Mouse (Mus musculus) MEL (cell line): Measurements from ENCODE around the gene Gm49711.

Experiments
- CHD2 ChIP-seq: IDR thresholded peaks from 2 replicates; pipeline ENCODE4 v1.6.1; 2011; ENCODE audit warnings: low read length, improper control_type of control experiment
- CTCF ChIP-seq, 3 experiments: IDR thresholded peaks in 2 of 3; conservative IDR thresholded peaks in 1 of 3; 2 replicates each; pipeline ENCODE4 v1.5.1; 2011 to 2012; ENCODE audit warnings: low read length in 3 of 3, low read depth in 2 of 3, mild to moderate bottlenecking in 2 of 3, improper control_type of control experiment in 1 of 3, inconsistent platforms in 1 of 3, mixed read lengths in 1 of 3, moderate library complexity in 1 of 3; ENCODE audit not compliant: control insufficient read depth in 1 of 3, insufficient read depth in 1 of 3, poor library complexity in 1 of 3, severe bottlenecking in 1 of 3
- EP300 ChIP-seq, 2 experiments: IDR thresholded peaks; 2 replicates each; pipeline ENCODE4 v1.6.1; 2011; ENCODE audit warnings: improper control_type of control experiment in 2 of 2, low read length in 2 of 2, low read depth in 1 of 2, mild to moderate bottlenecking in 1 of 2
- GATA1 ChIP-seq: IDR thresholded peaks from 2 replicates; pipeline ENCODE4 v1.6.1; 2011; ENCODE audit warnings: low read depth, low read length, improper control_type of control experiment
- POLR2A ChIP-seq, 2 experiments: IDR thresholded peaks; 2 replicates each; pipeline ENCODE4 v1.6.1; 2011 to 2012; ENCODE audit warnings: low read length in 2 of 2, mild to moderate bottlenecking in 2 of 2, control low read depth in 1 of 2, improper control_type of control experiment in 1 of 2, low read depth in 1 of 2, moderate library complexity in 1 of 2; ENCODE audit not compliant: control insufficient read depth in 1 of 2, insufficient read depth in 1 of 2, poor library complexity in 1 of 2
- POLR2AphosphoS5 ChIP-seq: IDR thresholded peaks from 2 replicates; pipeline ENCODE4 v1.6.1; 2012; ENCODE audit warnings: low read depth, borderline replicate concordance, mild to moderate bottlenecking, inconsistent platforms, low read length, moderate library complexity, mixed read lengths
- TCF12 ChIP-seq: IDR thresholded peaks from 2 replicates; pipeline ENCODE4 v1.6.1; 2014; ENCODE audit warnings: low read depth, mild to moderate bottlenecking, inconsistent platforms, low read length, improper control_type of control experiment, moderate library complexity
- USF2 ChIP-seq, 2 experiments: IDR thresholded peaks; 2 replicates each; pipeline ENCODE4 v1.6.1; 2011 to 2012; ENCODE audit warnings: improper control_type of control experiment in 2 of 2, low read length in 2 of 2, borderline replicate concordance in 1 of 2, inconsistent platforms in 1 of 2, low read depth in 1 of 2, mild to moderate bottlenecking in 1 of 2; ENCODE audit not compliant: insufficient read depth in 1 of 2
- ZNF384 ChIP-seq: IDR thresholded peaks from 2 replicates; pipeline ENCODE4 v1.6.1; 2012; ENCODE audit warnings: low read depth, mild to moderate bottlenecking, inconsistent platforms, low read length, improper control_type of control experiment

DNA sequence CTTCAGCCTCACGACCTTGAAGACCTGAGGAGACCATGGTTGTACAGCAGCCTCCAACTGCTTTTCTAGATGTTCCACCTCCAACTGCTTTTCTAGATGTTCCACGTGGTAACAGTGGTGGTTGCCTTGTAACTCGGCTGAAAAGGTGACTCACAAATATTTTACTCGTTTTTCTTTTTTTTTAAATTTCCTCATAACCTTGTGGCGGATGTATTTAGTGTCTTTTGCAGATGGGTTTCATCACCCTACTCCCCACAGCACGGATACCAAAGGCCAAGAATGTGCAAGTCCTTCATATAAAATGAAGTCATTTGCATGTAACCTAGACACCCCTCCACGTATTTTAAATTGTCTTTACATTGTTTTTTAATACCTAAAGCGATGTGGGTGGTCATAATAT, 41.3 kb upstream of the Gm49711 start:
- TF ChIP-seq EP300 (IDR thresholded peaks at IDR 0.05; ENCODE audit: low read depth in 1 of 2, low read length in 2 of 2) = no peak
- TF ChIP-seq USF2 (IDR thresholded peaks at IDR 0.05; ENCODE audit: borderline replicate concordance in 1 of 2, insufficient read depth in 1 of 2, low read depth in 1 of 2, low read length in 2 of 2) = no peak
- TF ChIP-seq CTCF (IDR thresholded peaks at IDR 0.05 in 2 of 3, conservative IDR thresholded peaks at IDR 0.05 in 1 of 3; ENCODE audit: control insufficient read depth in 1 of 3, insufficient read depth in 1 of 3, low read depth in 2 of 3, low read length in 3 of 3, poor library complexity in 1 of 3, severe bottlenecking in 1 of 3) = no peak
- TF ChIP-seq TCF12 = no peak
- TF ChIP-seq POLR2AphosphoS5 = no peak
- TF ChIP-seq GATA1 = no peak
- no peak for TF ChIP-seq POLR2A (IDR thresholded peaks at IDR 0.05; ENCODE audit: control insufficient read depth in 1 of 2, insufficient read depth in 1 of 2, low read depth in 1 of 2, low read length in 2 of 2, poor library complexity in 1 of 2)
- no peak for TF ChIP-seq CHD2
- TF ChIP-seq ZNF384 = no peak
